10 mouse cellular contexts compared by ENCODE assay signal in the genomic region with DNA sequence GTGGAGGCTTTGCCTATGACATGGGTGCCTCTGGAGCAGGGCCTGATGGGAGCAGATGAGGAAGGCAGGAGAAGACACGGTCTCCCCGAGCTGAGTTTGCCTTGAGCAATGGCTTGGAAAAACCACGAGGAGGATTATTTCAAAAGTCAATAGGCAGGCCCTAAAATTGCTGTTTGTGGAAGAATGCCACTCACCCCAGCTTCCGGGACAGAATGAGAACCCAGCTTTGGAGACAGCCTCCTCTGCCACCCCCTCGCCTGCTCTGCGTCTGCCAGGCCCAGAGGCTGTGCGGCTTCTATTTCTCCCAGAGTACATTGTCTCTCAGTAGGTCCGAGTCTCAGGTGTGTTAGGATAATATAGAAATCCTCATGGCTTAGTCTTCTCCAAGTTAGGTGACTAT.
A peak's percentile ranks its signal among the peaks of the same experiment; 100 is the strongest.
DNase-seq lines count a peak whose midpoint lies in the region; ATAC-seq lines count a peak whose summit lies in the region.
"Had no signal": no experiment of that assay in that cellular context is flagged by ENCODE, and none has a peak within 500 bp of the region (broad histone marks: within the 10 kb centered on the region; RNA-seq: fewer than 3 reads in every experiment).

No protein-coding gene starts in this region.

- DNase-seq in frontal cortex, postnatal 10 days (ENCODE audit: low spot score in 2 of 2), result no peak
- peak; percentile 83 for DNase-seq in brain, adult 2 months (ENCODE audit: low read depth, low spot score)
- DNase-seq in frontal cortex, postnatal 36 days (ENCODE audit: low spot score in 2 of 2), result peak; percentile 65 to 74
- DNase-seq in left cerebral cortex, postnatal 14 days (ENCODE audit: low spot score in 2 of 2), result peak; percentile 38 to 58
- DNase-seq in urinary bladder, postnatal 25 days (ENCODE audit: low spot score), result no peak
- no peak for DNase-seq in thymus, postnatal 25 days
- no peak for DNase-seq in ovary, adult 18-20 months (ENCODE audit: low spot score)
- DNase-seq: adrenal gland, postnatal 14 days; liver, embryonic 13.5 days had no signal

- ATAC-seq in frontal cortex, adult (ENCODE audit: low TSS enrichment), result peak; percentile 72

- intact Hi-C loops in left cerebral cortex, postnatal 14 days (cut with DNase I), result loop anchor here (5.0 kb wide), 1 partner anchor 50 kb away; no protein-coding TSS in a partner anchor

Comparison
In these comparisons a context has a peak if more than half of its experiments do, and no peak if none do; other contexts are left out.
1. DNase-seq: peak in brain, adult 2 months (single experiment), frontal cortex, postnatal 36 days (2 of 2) and left cerebral cortex, postnatal 14 days (2 of 2); none in frontal cortex, postnatal 10 days (0 of 2), urinary bladder, postnatal 25 days (single experiment), thymus, postnatal 25 days (single experiment) and ovary, adult 18-20 months (single experiment).